Mouse (Mus musculus): ENCODE measurements at regions not wholly inside any gene's neighbourhood (a gene's known extent, or its start where the extent isn't known, plus 50 kb on each side); places are given as distances from the start of the nearest gene placed in this dataset.

- TF ChIP-seq CTCF (IDR thresholded peaks at IDR 0.05; ENCODE audit: extremely low read depth, insufficient read depth, low read length) = no peak
- no peak for TF ChIP-seq POLR2A (IDR thresholded peaks at IDR 0.05; ENCODE audit: extremely low read depth, insufficient read depth, low read length)
Measured at GRCm38 (mm10) chr1:137549659-137550058, 589.4 kb upstream of the Nr5a2 start.

Measured in cortical plate, adult 2 months (tissue).